Mouse (Mus musculus): ENCODE measurements around the gene Bckdhb.
"Not testable (repeated sequence)": the region's sequence is repeated elsewhere in the genome, so short reads cannot be mapped to it uniquely, and the experiment has no call there.

The Bckdhb gene

DNA sequence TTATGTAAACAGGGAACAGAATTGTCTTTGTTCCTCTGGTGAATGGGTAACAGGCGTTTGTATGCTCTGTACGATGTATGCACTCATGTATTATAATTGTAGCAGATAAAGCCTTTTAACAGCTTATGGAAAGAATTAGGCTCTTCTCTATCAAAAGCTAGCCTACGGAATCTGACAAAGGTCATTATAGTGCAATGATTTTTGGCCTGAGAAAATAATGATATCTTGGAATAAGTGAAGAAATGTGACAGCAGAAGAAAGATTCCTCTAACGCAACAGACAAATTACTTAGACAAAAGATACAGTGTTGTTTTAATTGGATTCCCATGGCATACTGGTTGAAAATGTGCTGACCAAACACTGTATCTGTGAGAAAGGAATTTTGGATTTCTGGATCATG lies 122.0 kb downstream of the Bckdhb start:
- no peak for DNase-seq

- DNase-seq: no peak
Observed at GRCm38 (mm10) chr9:84047436-84047835, 122.5 kb downstream of the Bckdhb start.

- no peak for DNase-seq
Observed at GRCm38 (mm10) chr9:84049142-84049541, 124.2 kb downstream of the Bckdhb start.

GRCm38 (mm10) chr9:84050867-84051635 lies 126.1 kb downstream of the Bckdhb start:
- no peak for DNase-seq

DNA sequence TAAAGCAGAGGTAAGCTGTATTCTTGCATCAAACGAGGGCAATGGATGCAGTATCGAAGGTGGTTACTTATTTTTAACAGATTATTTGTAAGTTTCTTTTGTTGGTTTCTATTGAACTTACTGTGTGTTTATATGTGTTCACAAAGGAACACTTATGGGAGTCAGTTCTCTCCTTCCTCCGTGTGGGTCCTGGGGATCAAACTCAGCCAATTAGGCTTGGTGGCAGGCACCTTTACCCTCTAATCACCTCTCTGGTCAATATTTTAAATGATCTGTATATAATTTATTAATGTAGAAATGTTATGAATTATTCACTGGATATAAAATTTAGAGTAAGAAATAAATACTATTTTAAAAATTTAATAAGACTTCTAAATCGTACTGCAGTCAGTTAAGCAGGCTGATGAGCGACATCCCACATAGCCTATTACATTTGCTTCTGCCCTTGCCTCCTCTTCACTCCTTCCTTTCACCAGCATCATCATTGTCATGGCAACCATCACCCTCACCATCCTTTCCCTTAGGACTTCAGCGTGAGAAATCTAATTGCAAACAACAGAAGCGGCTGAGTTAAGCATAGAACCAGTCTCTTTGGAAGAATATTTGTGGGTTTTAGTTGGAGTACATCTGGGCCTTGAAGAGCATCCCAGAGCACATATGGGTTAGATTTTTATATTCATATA lies 130.3 kb downstream of the Bckdhb start:
- DNase-seq: no peak

DNA sequence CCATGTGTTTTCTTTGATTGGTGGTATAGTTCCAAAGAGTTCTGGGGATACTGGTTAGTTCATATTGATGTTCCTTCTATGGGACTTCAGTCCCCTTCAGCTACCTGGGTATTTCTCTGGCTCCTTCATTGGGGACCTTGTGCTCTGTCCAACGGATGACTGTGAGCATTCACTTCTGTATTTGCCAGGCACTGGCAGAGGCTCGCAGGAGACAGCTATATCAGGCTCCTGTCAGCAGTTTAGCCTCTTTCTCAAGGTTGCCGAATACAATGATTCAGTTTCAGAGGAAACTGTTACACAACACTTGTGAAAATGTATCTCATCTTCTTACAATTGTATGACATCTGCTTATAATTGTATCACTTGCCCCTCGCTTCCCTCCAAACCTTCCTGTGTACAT lies 135.8 kb downstream of the Bckdhb start:
- DNase-seq: not testable (repeated sequence)

DNA sequence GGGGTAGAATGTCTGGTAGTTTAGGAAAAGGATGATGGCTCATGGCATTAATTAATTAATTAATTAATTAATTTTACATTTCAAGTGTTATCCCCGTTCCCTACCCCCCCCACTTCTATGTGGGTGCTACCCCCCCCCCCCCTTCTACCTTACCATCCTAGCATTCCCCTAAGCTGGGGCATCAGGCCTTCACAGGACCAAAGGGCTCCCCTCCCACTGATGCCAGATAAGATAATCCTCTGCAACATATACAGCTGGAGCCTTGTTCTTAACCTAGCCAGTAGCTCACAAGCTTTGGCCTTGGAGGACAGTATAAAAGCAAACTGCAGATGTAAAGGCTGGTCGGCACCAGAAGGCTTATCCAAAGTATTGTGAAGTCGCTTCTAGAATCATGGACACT lies 138.7 kb downstream of the Bckdhb start:
- DNase-seq: no peak

DNA sequence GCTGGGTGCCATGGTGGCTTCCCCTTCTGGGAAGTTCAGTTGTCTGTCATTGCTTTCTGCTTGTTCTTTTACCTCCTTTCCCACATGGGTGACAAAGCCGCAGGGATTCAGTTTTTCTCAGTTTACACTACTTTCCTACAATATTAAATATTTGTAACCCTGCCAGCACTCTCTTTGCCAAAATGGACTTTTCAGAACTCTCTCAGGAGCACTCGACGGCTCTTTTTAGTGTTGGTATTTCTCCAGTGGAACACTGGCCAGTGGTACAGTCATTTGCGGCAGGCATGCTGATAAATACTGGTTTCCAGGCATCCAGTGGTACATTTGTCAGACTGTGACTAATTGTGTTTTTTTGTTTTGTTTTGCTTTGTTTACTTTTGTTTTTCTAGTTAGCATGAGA lies 139.2 kb downstream of the Bckdhb start:
- no peak for DNase-seq

GRCm38 (mm10) chr9:84070247-84070646 lies 145.3 kb downstream of the Bckdhb start:
- no peak for DNase-seq

DNA sequence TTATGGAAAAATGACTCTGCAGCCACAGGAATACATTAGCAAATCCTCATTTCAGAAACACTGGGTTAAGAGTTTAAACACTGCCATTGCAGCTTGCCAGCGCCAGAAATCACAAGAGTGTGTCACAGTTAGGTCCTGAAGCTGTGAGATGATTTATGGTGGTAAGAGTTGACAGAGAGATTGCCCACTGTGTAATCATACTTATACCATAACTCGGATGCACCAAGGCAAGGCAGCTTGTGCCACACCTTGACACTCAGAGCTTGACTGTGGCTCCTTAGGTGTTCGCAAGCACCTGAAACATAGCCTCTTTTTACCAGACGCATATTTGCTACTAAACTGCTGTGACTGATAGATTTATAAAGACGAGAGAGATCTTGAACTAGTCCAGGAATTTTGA lies 145.8 kb downstream of the Bckdhb start:
- no peak for DNase-seq

GRCm38 (mm10) chr9:84072534-84072933 lies 147.6 kb downstream of the Bckdhb start:
- no peak for DNase-seq

- DNase-seq: no peak
Observed at GRCm38 (mm10) chr9:84073237-84073636, 148.3 kb downstream of the Bckdhb start.

- no peak for DNase-seq
Observed at GRCm38 (mm10) chr9:84083551-84083950, 158.6 kb downstream of the Bckdhb start.

DNA sequence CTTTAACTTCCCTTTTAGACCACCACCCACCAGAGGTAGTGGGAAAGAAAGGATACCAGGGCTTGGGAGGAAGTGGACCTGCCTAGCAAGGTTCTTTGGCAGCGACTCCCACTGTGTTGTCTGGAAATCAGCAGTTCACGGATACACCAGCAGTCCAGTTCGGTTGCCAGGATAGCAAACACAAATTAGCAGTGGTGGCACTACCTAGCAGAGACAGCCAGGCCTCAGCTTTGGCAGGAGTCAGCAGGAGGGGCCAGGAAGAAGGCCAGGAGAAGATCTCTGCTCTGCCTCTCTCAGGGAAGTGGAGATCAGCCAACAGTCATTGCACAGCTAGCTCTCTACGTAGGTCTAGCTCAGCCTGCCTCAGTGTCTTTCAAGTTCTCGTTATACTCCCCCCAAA lies 159.7 kb downstream of the Bckdhb start:
- no peak for DNase-seq

GRCm38 (mm10) chr9:84090316-84091063 lies 165.5 kb downstream of the Bckdhb start:
- DNase-seq: no peak

DNA sequence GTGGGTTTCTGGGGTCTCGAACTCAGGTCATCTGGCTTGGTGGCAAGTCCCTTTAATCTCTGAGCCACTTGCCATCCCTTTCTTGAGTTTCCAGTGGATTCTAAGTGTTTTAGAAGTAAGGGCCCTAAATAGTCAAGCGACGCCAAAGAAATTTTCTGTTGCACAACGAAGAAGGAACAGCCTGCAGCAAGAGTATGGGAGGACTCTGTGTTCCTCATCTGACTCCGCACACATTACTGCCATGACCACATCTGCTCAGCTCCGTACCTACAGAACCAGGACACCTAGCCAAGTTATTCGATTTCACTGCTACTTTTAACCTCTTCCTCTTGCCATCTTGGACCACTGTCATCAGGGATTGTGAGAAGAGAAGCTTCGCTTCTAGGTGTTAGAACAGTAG lies 168.0 kb downstream of the Bckdhb start:
- DNase-seq: no peak

DNA sequence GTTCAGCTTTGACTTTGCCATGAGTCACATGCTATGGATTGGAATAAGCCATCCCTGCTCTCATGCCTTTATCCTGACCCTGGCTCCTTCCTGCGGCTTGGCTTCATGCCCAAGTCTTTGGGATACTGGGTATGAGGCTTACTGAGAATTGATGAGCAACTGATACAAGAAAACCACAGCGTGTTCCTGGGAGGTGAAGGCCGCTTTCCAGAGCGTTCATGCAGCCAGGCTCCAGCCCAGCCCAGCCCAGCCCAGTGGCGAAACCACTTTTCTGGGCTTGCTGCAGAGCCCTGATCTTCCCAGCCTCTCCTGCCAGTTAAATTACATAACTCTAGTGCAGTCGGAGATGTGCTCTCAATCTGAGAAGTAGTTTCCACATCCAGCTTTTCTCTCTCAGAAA lies 169.2 kb downstream of the Bckdhb start:
- DNase-seq: no peak

DNA sequence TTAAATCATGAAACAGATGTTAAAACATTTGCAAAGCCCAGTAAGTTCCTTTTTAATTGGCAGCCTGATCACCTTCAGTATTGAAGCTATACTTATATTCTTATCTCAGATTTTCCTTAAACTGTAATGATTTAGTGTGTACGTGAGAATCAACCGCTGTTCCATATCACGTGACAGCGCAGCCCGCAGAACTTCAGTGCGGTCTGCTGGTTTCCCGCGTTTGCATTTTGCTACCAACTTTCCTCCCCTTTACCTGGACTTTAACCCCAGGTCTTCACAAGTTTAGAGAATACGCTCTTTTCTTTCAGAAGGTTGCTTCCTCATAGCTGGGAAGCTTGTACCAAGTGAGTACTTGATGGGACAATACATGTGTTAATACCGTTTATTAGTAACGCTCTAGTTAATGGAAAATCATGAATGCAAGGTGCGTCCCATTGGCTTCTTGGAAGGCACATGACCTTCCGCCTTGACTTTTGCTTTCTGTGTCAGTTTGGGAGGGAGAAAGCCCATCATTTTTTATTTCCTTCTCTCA lies 171.6 kb downstream of the Bckdhb start:
- no peak for DNase-seq

GRCm38 (mm10) chr9:84103344-84103743 lies 178.4 kb downstream of the Bckdhb start:
- DNase-seq: no peak

GRCm38 (mm10) chr9:84106438-84106837 lies 181.5 kb downstream of the Bckdhb start:
- DNase-seq: no peak

DNA sequence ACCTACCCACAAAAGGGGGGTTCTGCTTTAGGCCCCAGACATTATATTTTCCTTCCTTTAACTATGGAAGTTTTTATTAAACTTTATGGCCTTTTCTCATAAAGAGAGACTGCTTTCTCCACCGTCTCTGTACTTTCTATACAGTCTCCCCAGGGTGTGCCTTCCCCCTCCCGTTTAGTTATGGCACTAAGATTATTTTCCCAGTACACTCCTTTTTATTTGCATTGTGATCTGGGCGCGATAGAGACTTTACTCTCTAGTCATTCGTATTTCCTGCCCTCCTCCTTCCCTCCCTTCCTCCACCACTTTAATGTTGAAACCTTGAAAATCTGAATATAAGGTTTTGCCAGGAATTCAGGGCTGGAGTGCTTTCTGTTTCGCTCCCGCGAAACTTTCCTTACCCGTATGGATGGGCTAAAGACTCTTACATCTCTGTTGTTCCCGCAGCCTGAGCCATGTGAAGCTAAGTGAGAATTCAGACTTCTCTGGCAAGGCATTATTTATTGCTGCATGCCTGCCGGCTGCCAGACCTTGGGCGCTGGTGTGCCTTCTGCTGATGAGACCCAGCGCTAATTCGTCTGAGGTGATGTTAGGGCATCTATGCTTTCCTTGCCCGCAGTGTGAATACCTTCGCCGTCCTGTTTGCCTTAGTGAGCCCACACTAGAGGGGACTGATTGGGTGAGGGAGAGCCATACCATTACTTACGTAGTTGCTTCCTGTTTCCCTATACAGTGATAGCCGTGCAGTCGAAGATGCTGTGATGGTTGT lies 182.3 kb downstream of the Bckdhb start:
- DNase-seq: no peak

GRCm38 (mm10) chr9:84108534-84108933 lies 183.6 kb downstream of the Bckdhb start:
- DNase-seq: no peak
